Mouse (Mus musculus): ENCODE results near the gene Rgma.

The Rgma gene

GRCm38 (mm10) chr7:73400051-73400916 lies 25.0 kb downstream of the Rgma start:
- DNase-seq (ENCODE audit: low spot score) = no peak

GRCm38 (mm10) chr7:73402106-73402505 lies 26.8 kb downstream of the Rgma start:
- DNase-seq (ENCODE audit: low spot score) = no peak

GRCm38 (mm10) chr7:73402671-73403070 lies 27.4 kb downstream of the Rgma start:
- DNase-seq (ENCODE audit: low spot score) = no peak

GRCm38 (mm10) chr7:73403538-73403937 lies 28.2 kb downstream of the Rgma start:
- DNase-seq (ENCODE audit: low spot score) = no peak

GRCm38 (mm10) chr7:73405550-73405949 lies 30.2 kb downstream of the Rgma start:
- no peak for DNase-seq (ENCODE audit: low spot score)

GRCm38 (mm10) chr7:73411523-73411922 lies 36.2 kb downstream of the Rgma start:
- DNase-seq (ENCODE audit: low spot score) = no peak

GRCm38 (mm10) chr7:73411986-73412385 lies 36.7 kb downstream of the Rgma start:
- no peak for DNase-seq (ENCODE audit: low spot score)

- no peak for DNase-seq (ENCODE audit: low spot score)
Measured at GRCm38 (mm10) chr7:73412419-73412818, 37.1 kb downstream of the Rgma start.

- no peak for DNase-seq (ENCODE audit: low spot score)
Measured at GRCm38 (mm10) chr7:73414192-73414591, 38.9 kb downstream of the Rgma start.

- peak; percentile 43 for DNase-seq (ENCODE audit: low spot score)
Measured at GRCm38 (mm10) chr7:73419375-73419774, 44.1 kb downstream of the Rgma start.

GRCm38 (mm10) chr7:73420827-73421226 lies 45.5 kb downstream of the Rgma start:
- DNase-seq (ENCODE audit: low spot score) = no peak

- DNase-seq (ENCODE audit: low spot score) = no peak
Measured at GRCm38 (mm10) chr7:73421278-73422015, 46.1 kb downstream of the Rgma start.

- DNase-seq (ENCODE audit: low spot score) = peak; percentile 91
Measured at GRCm38 (mm10) chr7:73422223-73423113, 47.2 kb downstream of the Rgma start.

- no peak for DNase-seq (ENCODE audit: low spot score)
Measured at GRCm38 (mm10) chr7:73423236-73423635, 47.9 kb downstream of the Rgma start.

GRCm38 (mm10) chr7:73424243-73424642 lies 48.9 kb downstream of the Rgma start:
- peak; percentile 22 for DNase-seq (ENCODE audit: low spot score)

- peak; percentile 24 for DNase-seq (ENCODE audit: low spot score)
Measured at GRCm38 (mm10) chr7:73424705-73425104, 49.4 kb downstream of the Rgma start.

GRCm38 (mm10) chr7:73425451-73425850 lies 50.1 kb downstream of the Rgma start:
- DNase-seq (ENCODE audit: low spot score) = no peak

- no peak for DNase-seq (ENCODE audit: low spot score)
Measured at GRCm38 (mm10) chr7:73426235-73426634, 50.9 kb downstream of the Rgma start.

- DNase-seq (ENCODE audit: low spot score) = no peak
Measured at GRCm38 (mm10) chr7:73426752-73427386, 51.6 kb downstream of the Rgma start.

- DNase-seq (ENCODE audit: low spot score) = no peak
Measured at GRCm38 (mm10) chr7:73427794-73428193, 52.5 kb downstream of the Rgma start.

- no peak for DNase-seq (ENCODE audit: low spot score)
Measured at GRCm38 (mm10) chr7:73428525-73428924, 53.2 kb downstream of the Rgma start.

Measured in retina, embryonic 14.5 days (tissue).